Mouse (Mus musculus) embryo, embryonic 11 days (tissue): ENCODE measurements around the gene Ccnj.

Experiments
- DNase-seq: peaks from one replicate; pipeline ENCODE4 v3.0.0-alpha.2; 2015

Gene Ccnj

GRCm38 (mm10) chr19:40844731-40845130 is 13.7 kb downstream of the Ccnj start:
- no peak for DNase-seq

DNA sequence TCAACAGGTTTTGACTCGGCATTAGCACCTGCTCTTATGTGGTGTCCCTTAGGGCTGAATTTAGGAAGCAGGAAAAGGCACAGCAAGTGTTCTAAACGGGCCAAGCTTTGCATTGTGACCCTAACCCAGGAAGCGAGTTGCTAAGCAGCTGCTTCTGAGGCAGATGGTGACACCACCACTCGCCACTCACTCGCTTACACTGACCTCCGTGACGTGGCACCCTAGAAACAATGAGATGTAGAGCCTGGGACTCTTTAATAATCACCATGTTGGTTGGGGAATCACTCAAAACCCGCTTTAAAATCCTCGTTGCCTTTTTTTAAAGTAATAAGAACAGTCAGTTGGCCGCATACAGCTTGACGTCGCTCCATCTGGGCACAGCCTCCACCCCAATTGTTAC is 18.3 kb downstream of the Ccnj start:
- DNase-seq = no peak

- DNase-seq = no peak
Measured at GRCm38 (mm10) chr19:40859555-40859954, 28.5 kb downstream of the Ccnj start.

DNA sequence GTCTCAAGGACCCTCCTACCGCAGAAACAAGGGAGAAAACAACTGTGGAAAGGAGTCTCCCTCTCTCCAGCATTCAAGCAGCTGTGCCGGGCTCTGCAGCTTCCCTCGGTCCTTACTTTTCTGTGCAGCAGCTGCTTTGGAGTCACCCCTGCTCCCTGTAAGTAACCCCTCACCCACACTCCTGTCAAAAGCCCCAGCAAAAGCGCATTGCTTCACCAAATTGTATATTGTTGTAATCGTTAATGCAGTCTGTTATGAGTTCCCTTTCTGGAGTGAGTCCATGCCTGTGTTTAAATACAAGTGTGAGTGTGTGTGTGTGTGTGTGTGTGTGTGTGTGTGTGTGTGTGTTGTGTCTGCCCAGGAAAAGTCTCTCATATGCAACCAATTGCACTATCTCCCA is 37.2 kb downstream of the Ccnj start:
- DNase-seq = no peak

GRCm38 (mm10) chr19:40869425-40870105 is 38.5 kb downstream of the Ccnj start:
- no peak for DNase-seq

DNA sequence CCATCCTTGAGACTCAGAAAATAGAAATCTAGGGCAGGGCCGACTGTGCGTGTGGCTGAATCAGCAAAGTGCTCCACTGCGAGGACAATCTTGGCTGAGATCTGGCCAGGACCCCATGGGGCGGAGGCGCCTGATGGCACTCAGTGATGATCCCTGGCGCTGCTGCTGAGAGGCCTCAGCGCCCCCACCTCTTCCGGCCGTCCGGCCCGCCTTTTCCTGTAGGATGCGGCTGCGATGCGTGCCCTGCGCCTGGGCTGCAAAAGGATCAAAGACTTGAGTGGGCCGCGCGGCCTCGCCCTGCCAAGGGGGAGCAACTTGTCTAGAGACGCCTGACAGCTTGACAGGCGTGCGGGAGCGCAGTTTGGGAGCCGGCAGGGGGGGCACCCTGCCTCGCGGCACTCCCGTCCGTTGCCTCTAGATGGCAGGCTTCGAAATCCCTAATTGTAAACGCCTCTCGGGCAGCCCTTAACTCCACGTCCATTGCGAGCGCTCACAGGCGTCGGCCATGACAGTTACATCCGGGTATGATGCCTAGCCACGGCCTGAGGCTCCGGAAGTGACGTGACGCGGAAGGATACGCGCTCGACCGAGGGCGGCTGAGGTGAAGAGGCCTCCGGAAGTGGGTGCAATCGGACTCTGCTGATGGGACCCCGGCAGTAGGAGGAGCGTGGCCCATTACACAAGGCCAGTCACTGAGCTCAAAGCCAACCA is 42.0 kb downstream of the Ccnj start:
- peak; percentile 98 for DNase-seq

GRCm38 (mm10) chr19:40881700-40882099 is 50.6 kb downstream of the Ccnj start:
- DNase-seq = no peak

DNA sequence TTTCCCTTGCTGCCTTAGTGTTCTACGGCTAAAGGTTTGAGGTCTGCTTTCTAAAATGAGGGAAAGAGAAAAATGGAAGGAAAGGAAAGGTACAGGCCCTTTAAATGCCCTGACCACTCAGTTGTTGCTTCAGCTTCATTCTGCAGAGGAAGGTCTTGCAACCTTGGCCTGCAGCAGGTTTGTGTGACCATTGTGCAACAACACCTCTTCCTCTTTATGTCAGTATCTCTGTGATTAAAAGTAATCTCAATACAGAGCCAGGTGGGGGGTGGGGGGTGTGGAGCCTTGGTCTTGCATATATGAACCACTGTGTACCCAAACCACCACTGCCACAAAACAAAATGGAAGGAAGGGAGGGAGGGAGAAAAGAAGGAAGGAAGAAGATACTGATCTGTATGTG is 57.8 kb downstream of the Ccnj start:
- DNase-seq = no peak

- no peak for DNase-seq
Measured at GRCm38 (mm10) chr19:40894071-40894506, 63.0 kb downstream of the Ccnj start.

DNA sequence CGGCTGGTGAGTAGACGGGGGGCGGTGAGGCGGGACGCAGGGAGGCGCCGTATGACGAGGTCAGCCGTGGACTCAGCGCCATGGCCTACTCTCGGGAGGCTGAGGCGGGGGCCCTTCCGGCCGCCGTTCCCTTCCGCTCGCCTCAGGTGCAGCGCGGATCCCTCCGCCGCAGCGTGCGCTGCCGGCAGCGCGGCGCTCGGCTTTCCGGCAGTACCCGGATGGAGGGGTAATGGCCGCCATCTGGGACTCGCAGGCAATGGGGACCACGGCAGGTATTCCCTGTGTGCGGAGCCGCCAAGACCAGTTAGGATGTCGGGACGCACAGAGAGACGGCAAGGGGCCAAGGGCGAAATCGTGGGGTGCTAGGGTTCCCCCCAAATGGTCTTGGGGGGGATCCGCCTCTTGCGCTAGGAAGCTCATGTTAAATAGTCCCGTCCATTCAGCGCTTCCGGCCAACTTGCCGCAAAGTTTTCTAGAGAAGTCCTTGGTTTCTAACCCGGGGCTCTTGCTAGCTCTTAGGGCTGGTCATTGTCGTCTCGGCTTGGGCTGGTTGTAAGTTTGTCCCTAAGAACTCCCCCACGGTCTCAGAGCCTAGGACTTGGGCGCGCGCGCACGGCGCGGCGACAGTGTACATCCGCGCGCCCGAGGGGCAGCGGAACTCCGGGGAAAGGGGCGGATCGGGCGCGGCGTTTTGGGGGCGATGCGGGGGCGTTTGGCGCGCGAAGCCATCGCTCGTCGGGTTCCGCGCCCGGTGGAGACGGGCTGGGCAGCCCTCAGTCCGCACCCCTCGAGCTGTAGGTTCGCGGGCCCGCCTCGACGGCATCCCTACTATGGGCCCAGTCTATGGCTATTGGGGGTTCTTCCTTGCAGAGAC is 63.7 kb downstream of the Ccnj start, which contains the start of gene Zfp518a:
Gene Zfp518a, plus strand, starts transcription at position 187 of the 874 bp plus-strand sequence.
- peak; percentile 96 for DNase-seq

DNA sequence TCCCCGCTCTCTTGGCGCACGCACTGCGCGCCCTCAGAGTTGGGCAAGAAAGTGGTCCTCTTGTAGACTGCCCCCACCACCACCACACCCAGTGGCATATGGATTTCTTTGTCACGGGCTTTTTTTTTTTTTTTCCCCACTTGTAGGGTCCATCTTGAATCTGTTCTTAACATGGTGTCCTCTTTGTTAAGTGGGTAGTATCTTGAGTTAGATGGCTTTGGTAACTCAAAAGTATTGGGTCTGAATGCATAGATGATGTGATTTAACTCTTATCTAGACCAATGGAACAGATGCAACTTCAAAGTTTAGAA is 64.3 kb downstream of the Ccnj start:
- no peak for DNase-seq
